Mouse (Mus musculus) layer of hippocampus, postnatal 14 days (tissue): ENCODE measurements around the gene Sh3bgr. TPM values are rescaled to one million over a fixed set of nuclear protein-coding genes. Genes with fewer than 3 reads are reported as not detected.

Experiments used
- total RNA-seq, 2 experiments: library from RNA; stranded (reverse); gene quantifications; 2 replicates each; pipeline ENCODE4 v1.2.3; 2021

Gene Sh3bgr
- total RNA-seq, 2 experiments from 2014 or later, result 1.4 to 2.1 TPM

Other genes with a start within 250 kb of the Sh3bgr start
- 10 to 100 TPM; 16.0 to 16.9 TPM for gene Psmg1, start 209.5 kb upstream of the Sh3bgr start, total RNA-seq
- gene Brwd1, start 117.9 kb upstream of the Sh3bgr start, total RNA-seq, result 100 to 1,000 TPM; 119 to 123 TPM
- gene Hmgn1, start 72.7 kb upstream of the Sh3bgr start, total RNA-seq, result 10 to 100 TPM; 69.3 to 81.1 TPM
- 10 to 100 TPM; 64.6 to 76.0 TPM for gene Wrb, start 55.0 kb upstream of the Sh3bgr start, total RNA-seq
- 1 to 10 TPM; 1.3 to 1.8 TPM for gene Lca5l, start 8.2 kb upstream of the Sh3bgr start, total RNA-seq
- 10 to 100 TPM; 26.0 TPM for gene B3galt5, start 35.4 kb downstream of the Sh3bgr start, total RNA-seq
- not detected for gene Itgb2l, start 243.2 kb downstream of the Sh3bgr start, total RNA-seq